Mouse (Mus musculus) CD4-positive, CD25-positive, alpha-beta regulatory T cell, adult 2 months (primary cell): ENCODE data around the gene Cyp2d22.
A peak's percentile ranks its signal among the peaks of the same experiment; 100 is the strongest.
"Not testable (repeated sequence)": the region's sequence is repeated elsewhere in the genome, so short reads cannot be mapped to it uniquely, and the experiment has no call there.

ENCODE experiments used
- DNase-seq: peaks from one replicate; pipeline ENCODE4 v3.0.0-alpha.2; 2012; ENCODE audit warnings: low read depth, low spot score

Cyp2d22 gene

DNA sequence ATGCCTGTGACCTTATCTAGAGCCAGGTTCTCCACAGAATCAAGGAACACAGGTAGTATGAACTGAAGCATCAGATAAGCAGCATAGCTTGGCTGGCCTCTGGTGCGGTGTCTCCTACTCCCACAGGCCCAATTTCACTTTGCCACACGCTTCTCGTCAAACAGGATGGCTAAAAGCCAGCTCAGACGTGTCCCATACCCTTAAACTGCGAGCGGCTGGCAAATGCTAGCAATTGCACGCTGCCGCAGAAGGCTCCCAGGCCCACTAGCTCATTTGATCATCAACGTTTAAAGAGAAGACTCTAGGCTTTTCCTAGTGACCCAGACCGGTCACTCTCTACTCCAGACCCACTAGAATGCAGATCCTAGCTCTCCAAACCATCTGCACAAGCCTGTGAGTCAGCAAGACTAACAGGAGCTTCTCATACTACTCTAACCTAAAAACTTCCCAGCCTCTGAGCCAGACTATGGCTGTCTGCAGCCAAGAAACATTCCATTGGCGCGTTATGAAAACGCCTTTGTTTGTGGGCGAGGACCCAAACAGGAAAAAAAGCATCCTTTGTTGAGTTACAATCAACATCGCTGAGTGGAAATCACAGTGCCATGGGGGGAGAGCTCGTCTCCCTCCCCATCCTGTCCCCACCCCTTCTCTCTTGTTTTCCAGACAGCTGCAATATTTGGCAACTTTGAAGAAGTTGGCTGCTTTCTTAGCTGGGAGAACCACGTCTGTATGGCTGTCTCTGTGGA is 3.5 kb downstream of the Cyp2d22 start:
- no peak for DNase-seq

DNA sequence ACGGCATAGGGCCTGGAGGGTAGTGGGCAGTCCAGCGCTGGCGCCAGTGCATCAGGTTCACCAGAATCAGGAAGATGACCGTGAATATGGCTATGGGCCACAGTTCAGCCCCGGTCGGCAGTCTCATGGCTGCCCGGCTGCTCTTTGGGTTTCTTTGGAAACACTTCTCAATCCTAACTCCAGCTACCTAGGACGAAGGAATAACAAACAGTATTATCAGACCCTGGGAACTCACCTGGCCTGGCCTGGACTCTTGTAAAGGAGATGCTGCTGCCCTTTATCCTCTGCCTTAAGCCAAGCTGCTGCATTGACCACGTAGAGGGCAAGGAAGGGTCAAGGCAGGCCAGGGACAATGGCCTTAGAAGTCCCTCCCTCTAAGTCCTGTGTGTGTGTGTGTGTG is 4.2 kb downstream of the Cyp2d22 start:
- DNase-seq: no peak

DNA sequence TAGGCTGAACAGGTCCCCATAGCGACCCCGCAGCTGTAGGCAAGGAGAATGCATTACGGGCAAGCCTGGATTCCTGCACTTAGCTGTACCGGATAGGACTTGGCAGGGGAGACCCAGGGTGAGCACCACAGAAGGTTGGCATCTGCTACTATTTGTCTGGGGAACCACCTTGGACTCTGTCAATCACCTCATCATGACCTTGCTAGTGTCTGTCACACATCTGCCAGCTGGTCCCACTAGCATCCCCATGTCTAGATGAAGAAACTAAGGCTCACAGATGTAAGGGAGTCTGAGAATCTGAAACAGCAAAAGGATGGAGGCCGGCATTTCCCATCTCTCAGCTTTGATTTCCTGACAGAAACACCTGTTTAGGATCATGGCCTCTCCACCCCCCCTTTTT is 5.6 kb downstream of the Cyp2d22 start:
- no peak for DNase-seq

DNA sequence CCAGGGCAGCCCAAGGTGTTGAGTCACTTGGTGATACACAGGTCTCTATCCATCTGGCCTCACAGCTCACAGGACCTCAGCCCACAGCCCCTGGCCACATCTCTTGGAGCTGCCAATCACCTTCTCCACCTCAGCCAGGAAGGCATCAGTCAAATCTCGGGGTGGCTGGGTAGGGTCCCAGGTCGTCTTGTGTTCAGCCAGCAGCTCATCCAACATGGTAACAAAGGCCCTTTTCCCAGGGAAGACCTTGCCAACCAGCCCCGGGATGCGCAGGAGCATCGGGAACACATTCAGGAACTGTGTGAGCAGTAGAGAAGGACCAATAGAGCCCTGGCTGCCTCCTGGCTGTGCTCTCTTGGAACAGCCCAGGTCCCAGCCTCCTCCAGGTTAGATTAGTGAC is 7.1 kb downstream of the Cyp2d22 start:
- no peak for DNase-seq

DNA sequence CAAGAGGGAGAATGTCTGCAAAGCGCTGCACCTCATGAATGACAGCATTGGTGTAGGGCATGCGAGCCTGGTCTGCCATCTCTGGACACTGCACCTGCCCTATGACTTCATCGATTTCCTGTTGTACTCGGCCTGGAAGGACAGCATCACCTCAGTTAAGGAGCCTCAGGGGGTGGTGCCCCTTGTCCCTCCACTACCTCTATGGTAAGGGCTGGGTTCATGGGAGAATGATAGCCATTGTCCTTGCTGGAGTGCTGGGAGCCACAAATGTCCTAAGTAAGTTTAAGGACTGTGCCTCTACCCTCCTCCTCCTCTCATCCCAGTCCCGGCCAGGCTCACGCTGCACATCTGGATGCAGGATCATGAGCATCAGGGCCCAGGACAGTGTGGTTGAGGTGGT is 7.6 kb downstream of the Cyp2d22 start:
- no peak for DNase-seq

DNA sequence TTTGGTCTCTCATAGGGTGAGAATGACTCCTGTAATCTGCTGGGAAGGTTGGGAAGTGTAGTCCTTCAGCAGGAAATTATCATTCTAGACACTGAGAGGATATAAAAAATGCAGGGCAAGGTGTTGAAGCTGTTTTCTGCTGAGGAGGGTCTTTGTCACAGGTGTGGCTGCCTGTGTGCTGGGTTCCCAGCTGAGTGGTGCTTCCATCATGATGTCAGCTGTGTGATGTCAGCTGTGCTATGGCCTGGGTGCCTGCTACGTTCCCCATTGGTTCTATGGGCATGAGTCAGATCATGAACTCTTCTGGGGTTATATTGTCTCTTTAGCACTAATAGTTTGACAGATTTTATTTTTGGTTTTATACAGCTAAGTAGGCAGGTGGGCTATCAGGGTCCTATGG is 11.2 kb downstream of the Cyp2d22 start:
- DNase-seq: no peak

DNA sequence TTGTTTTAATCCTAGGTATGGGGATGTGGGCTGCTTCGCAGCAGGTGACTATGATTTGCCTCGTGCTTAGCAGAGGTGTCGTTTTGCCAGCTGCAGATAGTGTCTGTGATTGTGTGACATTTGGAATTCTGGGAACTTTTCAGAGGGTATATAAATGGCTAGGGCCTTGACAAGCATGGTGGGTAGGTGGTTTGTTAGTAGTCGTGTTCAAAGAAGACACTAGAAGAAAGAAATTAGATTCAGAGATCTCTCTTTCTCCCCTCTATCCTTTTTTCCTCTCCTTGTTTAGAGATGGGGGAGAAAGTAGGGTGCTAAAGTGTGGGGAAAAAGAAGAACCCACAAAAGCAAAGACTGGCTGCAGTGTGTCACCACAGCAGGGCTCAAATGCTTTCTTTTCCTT is 11.9 kb downstream of the Cyp2d22 start:
- DNase-seq: no peak

DNA sequence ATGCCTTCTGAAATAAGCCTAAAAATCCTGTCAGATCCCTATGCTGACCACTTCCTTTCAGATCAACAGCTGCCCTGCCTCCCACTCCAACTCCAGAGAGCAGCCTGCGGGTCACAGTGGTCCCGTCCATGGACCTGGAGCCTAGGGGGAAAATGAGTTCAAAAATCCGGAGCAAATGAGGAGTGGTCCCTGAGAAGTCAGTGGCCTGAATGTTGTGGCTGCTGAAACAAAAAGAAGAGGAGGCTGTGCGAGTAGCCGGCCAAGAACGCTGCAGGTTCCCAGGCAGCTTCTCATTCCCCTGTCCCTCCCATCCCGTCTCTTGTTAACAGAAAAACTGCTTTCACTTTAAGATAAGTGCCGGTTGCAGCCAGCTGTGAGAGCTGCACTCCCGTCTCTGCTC is 15.5 kb downstream of the Cyp2d22 start:
- DNase-seq: not testable (repeated sequence)

DNA sequence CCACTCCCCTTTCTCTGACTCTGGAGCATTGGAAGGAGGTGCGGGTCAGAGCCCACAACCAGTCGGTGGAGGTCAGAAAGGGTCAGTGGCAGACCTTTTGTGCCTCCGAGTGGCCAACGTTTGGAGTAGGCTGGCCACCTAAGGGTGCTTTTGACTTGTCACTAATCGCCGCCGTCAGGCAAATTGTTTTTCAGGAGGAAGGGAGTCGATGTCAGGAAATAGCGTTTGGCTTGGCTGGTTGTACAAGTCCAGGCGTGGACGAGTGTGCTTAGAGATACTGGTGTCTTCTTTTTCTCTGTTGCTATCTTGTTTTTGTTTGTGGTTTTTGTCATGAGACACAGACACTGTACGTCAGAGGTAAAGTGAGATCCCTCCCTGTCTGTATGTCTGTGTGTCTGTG is 16.3 kb downstream of the Cyp2d22 start:
- not testable (repeated sequence) for DNase-seq

DNA sequence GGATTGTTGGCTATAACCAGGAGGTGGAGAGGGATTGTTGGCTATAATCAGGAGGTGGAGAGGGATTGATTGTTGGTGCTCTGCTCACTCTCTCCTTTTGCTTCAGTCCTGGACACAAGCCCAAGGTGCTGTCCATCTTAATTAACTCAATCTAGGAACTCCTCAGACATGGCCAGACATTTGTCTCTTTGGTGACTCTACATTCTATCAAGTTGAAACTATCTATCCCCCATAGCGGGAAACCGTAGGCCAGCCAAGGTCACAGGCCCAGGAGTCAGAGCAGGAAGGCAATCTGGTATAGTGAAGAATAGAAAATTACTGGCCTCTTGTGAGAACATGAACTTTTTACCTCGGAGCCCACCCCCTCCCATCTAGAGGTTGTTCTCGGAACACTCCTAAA is 17.8 kb downstream of the Cyp2d22 start:
- DNase-seq: no peak

DNA sequence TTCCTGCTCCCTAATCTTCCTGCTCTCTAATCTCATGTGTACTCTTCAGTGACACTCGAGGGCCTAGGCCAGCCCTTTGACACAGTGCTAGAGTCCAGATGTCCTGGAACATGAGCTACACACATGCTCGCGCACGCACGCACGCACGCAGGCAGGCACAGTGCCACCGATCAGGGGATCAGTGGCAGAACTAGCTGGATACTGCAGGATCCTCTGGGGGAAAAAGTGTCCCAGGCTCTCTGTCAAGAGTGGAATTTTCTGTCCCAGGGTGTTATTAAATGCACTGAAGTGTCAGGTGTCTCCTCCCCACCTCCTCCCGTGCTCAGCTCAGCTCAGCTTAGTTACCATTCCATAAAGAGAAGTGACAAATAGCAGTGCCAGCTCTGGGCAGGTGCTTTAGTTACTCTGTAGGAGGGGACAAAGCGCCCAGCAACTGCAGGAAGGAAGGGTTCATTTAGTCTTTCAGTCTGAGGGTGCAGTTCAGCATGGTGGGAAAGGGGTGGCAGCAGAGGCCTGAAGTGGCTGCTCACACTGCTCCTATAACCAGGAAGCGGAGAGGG is 18.5 kb downstream of the Cyp2d22 start:
- DNase-seq: peak; percentile 43

DNA sequence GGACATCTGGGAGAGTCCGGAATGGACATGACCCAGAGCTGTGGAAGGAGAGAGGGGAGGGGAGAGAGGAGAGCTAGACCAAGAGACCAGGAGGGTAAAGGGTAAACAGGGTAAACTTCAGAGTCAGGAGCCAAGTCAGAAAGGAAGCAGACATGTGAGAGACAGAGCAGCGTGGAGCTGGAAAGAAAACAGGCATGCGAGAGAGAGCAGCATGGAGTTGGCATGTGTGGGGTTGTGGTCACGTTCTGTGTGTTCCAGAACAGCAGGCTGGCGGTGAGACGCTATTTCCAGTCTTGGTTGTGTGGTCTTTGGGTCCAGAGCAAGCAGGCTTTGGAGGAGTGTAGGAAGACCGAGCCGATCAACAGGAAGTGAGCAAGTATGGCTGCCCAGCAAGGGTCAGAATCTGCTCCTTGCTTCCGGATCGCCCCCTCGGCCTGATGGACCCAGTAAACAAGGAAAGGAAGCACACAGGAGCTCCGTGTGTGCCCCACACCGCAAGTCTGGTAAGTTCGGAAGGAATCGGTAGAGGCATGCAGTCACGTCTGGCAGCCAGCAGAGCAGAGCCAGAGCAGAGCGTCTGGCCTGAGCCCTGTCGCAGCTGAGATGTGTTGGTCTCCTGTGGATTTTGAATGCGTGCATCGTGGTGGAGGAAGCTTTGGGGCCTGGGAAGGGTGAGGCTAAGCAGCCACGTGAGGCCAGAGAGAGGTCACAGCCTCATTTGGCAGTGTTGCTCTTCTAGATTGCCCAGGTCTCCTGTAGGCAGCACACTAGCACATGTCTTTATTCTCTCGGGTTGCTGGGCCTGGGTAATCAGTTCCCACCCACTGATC is 21.4 kb downstream of the Cyp2d22 start:
- no peak for DNase-seq

DNA sequence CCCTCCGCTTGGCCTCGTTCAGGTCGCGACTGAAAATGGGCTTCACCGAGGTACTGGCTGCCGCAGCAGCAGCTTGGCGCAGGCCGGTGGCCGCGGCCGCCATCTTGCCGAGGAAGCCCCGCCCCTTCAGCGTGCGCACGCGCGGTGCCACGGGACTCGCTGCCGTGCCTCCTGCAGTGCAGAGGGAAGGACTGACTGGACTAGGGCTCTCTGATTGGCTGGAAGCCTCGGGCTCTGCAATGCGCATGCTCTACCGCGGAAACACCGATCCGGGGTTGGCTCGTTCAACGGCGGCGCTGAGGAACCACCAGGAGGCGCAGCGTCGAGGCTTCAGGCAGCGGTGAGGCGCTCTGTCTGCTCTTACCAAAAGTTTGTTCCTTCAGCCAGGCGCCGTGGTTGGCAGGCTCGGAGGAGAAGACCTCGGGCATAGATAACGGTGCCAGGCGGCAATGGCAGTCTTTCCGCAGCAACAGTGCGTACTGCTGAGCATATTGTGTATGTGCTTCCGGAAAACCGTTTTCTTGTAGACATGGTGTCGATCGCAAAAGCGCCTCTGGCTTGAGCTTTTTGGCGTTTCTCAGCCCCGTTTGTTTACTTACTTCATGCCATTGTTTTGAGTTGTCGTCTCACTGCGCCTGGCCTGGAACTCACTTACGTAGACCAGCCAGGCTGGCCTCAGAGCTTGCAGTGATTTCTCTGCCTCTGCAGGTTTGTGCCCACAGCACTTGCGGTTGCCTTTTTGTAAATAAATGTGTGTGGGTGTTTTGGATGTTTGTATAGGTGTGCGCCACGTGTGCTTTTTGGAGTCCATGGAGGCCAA is 25.7 kb downstream of the Cyp2d22 start, which contains the start of gene Ndufa6:
Gene Ndufa6 (minus strand): TSS at position 197 of the 820 bp plus-strand sequence.
- peak; percentile 100 for DNase-seq

DNA sequence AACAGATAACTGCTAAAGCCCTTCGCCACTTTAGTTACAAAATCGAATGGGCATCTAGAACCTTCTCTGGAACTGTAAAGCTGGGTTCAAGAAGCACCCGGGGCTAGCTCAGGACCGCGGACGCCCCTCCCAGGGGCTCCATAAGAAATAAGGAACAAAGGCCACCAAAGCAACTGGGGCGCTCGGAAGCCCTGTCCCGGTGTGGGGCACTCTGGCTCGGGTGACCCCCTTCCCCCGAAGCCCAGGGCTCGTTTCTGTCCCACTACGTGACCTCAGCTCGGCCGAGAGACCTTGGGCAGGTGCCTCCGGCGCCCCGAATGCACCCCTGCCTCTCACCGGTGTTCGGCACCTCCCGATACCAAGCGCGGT is 26.3 kb downstream of the Cyp2d22 start:
- DNase-seq: no peak

DNA sequence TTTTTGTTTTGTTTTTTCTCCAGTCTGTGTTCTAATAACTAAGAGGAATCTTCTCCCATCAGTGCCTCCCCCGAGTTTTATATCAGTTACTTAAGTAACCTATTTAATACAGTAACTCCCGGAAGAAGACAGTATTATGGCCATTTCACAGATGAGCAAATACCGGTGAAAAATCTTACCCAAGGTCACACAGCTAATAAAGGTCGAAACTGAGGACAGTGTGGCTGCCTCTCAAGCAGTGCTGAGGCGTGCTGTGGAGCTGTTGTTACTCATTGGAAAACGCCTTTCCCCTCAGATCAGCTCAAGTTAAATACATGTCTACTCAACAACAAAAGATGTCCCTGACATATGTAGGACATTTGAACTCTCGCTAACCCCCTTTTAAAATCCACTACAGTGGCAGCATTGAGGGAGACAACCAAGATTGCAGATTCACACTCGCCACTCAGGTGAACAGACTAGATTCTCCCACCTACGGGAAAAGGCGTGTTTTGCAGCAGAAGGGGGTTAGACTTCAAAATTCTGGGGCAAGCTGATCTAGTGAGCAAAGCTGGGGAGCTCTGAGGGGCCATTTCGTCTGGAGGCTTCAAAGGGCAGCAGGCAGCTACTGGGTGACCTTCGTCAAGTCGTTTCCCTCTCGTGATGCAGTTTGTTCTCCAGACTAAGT is 26.8 kb downstream of the Cyp2d22 start:
- no peak for DNase-seq

DNA sequence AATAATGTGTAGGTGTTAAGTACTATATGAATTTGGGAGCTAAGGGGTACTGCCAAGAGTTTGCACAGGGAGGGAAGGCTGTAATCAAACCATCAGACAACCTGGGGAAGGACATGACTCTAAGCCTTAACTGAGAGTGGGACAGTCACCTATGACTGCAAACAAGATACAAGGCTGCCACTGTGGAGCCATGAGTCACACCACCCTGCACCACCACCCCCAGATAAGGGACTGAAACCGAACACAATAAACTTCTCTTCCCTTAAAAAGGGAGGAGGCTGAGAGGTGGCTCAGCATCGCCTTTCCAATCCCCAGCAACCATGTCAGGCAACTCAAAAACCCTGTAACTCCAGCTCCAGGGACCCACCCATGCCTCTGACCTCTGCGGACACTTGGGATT is 28.6 kb downstream of the Cyp2d22 start:
- no peak for DNase-seq

DNA sequence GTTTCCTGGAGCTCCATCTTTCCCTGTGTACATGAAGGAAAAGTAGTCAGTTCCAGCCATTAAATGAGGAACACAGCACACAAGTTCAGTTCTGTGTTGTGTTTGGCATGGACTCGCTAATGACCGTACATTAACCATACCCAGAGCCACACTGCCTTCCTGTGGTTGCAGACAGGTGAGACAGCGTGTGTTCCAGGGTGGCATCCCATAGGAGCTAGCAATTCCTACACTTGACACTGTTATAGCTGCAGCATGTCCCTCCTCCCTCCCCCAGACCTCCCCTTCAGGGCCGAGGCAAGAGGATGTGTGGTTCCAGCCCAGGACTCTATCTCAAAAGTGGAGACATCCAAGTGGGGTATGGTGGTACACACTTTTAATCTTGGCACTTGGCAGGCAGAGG is 29.7 kb downstream of the Cyp2d22 start:
- no peak for DNase-seq

DNA sequence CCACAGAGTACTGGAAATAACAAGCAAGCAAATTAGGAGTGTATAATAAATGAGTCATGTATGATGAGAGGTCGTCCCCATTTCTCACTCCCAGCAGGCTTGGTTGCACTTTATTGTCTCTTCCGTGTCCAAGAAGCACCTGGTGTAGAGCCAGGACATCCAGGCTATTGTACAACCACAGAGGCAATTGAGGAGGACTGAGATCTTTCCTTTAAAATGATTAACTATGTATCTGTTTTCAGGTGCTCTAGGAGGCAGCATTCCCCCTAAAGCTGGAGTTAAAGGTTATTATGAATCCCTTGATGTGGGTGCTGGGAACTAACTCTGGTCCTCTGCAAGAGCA is 31.1 kb downstream of the Cyp2d22 start:
- no peak for DNase-seq

DNA sequence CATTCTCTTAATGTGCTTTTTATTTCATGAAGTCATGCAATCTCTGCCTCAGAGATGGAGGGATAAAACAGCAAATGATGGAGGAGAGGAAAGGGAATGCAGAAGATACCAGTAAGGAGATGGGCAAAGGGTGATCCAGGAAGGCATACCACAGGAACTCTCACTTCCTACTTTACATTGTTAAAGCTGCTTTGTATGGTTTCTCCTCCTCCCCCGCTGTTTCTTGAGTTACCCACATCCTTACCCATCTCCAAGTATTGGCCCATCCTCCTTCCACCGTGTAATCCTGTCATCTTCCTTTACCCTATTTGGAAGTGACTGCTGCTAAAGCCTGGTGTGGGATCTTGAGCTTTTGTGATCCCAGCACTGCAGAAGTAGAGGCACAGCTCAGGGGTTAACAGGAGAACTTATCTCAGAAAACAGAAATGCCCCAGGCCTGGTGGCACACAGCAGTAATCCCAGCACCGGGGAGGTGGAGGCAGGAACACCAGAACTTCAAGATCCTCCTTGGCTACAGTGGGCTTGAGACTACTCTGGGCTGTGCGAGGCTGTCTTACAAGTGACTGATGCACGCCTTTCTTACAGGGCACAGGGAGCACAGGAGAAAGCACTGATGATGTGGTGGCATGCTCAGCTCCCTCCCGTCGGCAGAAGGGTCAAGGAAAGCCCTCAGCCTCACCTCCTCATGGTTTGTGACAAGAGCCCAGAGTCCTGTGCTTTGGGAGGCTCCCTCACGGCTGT is 31.6 kb downstream of the Cyp2d22 start:
- no peak for DNase-seq

DNA sequence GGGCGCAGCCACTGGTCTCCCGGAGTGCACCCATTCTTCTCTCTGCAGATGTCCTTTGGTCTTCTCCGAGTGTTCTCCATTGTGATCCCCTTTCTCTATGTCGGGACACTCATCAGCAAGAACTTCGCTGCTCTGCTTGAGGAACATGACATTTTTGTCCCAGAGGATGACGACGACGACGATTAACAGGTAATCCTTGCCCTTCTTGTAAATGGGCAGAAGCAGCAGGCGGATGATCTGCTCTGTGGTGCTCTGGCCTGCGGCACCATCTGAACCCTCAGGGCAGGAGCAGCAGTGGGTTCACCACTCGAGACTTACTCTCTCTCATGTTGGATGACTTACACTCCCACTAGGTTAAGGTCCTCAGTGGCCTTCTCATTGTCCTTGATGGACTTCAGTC is 32.2 kb downstream of the Cyp2d22 start:
- DNase-seq: no peak

DNA sequence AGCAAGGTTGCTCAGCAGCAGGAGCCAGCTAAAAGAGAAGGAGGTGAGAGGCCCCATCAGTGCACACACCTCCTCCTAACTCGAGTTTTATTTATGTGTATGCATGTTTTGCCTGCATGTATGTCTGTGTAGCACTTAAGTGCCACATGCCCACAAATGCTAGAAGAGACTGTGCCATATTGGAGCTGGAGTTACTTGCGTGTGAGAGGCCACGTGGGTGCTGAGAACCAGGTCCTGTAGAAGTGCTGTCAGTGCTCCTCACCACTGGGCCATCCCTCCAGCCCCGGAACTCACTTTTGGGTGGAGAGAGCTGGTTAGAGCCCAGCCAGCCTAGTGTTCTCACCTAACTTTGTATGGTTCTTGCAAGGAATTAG is 32.8 kb downstream of the Cyp2d22 start:
- no peak for DNase-seq
